Mouse (Mus musculus): Measurements from ENCODE around the gene Gsto2.

- TF ChIP-seq CTCF (conservative IDR thresholded peaks at IDR 0.05; ENCODE audit: low read length) (peak; percentile 34; the same call in 1 of the 2 replicates), POU5F1 (IDR thresholded peaks at IDR 0.05; ENCODE audit: borderline replicate concordance, low read length) (no peak)
Observed at GRCm38 (mm10) chr19:47919126-47919965, 54.0 kb downstream of the Gsto2 start, which contains the start of the genes Cfap43 and Itprip.

Data from E14TG2a.4 (cell line).